Mouse (Mus musculus): ENCODE measurements around the gene D10Jhu81e. TPM values are rescaled to one million over a fixed set of nuclear protein-coding genes. Genes with fewer than 3 reads are reported as not detected.
"Not testable (repeated sequence)": the region's sequence is repeated elsewhere in the genome, so short reads cannot be mapped to it uniquely, and the experiment has no call there.

D10Jhu81e gene
- total RNA-seq, 1 experiment from 2014 or later, result 247 TPM

- peak; percentile 37 for DNase-seq
These were observed 40.2 kb downstream of the D10Jhu81e start for GRCm38 (mm10) chr10:78129423-78129822.

DNA sequence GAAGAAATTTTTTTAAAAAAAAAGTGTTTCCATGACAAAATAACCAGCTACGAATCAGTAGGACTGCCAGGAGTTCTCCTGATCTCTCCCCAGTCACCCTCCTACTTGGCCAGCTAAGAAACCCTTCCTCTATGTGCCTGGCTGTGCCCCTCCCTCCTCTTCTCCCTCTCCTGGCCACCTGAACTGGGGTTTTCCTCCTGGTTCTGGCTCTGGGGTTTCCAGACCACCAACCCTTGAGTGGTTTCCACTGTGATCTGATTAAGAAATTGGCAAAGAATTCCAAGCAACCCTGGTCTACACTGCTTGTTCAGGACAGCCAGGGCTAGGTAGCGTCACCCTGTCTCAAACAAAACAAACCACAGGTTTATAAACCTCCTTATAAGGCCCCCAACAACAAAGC is 40.9 kb downstream of the D10Jhu81e start:
- no peak for DNase-seq

GRCm38 (mm10) chr10:78127931-78128330 is 41.7 kb downstream of the D10Jhu81e start:
- no peak for DNase-seq

- no peak for DNase-seq
These were observed 42.3 kb downstream of the D10Jhu81e start for GRCm38 (mm10) chr10:78127046-78127870.

DNA sequence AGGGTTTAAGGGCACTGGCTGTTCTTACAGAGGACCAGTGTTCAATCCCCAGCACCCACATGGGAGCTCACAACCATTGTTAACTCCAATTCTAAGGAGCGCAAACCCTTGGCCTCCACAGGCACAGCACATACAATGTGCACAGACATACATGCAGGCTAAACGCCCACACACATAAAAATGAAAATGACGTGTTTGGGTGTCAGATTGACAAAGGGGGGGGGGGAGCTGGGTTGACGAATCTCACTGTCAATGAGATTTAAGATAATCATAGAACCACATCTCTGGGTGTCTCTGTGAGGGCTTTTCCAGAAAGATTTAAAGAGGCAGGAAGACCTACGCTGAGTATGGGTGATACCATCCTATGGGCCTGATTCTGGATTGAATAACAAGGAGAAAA is 43.3 kb downstream of the D10Jhu81e start:
- no peak for DNase-seq

- DNase-seq, result not testable (repeated sequence)
These were observed 44.5 kb downstream of the D10Jhu81e start for GRCm38 (mm10) chr10:78125061-78125460.

- not testable (repeated sequence) for DNase-seq
These were observed 45.4 kb downstream of the D10Jhu81e start for GRCm38 (mm10) chr10:78124137-78124536.

DNA sequence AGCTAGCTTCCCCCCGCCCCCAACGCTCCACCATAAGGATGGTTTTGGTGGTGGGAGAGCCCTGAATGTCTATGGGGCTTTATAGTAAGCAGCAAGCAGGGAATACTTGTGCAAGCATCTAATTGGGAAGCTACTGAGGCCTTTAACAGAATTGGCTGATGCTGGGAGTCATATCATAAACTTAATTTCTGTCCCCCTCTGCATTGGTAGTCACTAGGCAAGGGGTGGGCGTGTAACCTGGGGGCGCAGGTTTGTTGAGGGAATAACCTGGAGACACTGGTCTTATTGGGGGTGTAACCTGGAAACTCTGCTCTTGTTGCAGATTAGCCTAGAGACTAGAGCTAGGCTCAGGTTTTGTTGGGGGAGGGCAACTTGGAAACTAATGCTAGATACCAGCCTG is 50.2 kb downstream of the D10Jhu81e start:
- DNase-seq, result no peak

DNA sequence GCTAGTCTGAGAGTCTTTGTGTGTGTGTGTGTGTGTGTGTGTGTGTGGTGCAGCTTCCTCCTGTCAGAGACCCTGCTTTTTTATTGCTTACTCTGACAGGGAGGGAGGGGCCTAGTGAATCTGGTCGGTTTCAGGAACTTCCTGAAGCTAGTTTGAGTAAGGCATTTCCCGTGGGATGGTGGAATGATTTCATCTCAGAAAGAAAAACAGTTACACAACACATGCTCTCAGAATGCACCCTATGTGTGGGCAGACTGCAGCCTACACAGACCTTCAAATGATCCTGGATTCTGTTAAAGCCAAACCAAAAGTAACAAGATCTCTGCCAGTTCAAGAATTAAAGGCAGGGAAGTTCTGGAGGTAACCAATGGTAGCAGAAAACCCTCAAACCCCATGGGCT is 54.4 kb downstream of the D10Jhu81e start:
- no peak for DNase-seq

DNA sequence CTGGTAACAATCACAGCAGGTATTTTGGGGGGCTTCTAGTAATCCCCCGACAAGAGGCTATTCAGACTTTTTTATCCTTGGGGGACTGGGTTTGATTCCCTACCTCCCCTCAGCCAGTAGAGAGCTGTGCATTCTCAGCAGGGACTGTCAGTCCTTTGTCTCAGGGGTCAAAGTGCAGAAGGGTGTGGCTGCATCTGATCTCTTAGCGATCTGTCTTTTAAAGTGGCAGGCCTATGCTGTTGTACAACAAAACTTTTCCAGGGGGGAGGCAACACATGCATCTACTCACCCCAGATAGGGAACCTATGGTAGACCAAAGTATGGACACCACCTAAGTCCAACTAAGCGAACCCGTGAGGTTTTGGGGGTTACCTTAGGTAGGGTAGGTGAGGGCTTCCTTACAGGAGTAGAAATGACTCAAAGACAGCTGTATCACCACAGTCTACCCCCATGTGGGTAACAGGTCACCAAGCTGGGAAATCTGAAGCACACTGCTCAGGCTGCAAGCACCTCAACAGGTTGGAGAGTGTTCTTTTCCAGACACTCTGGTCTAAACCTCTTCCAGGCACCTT is 55.0 kb downstream of the D10Jhu81e start:
- no peak for DNase-seq

Other genes with a start within 250 kb of the D10Jhu81e start
- 1.2 and 2.7 TPM in 2 replicates for gene Trpm2, start 199.2 kb downstream of the D10Jhu81e start, total RNA-seq (2021)
- 18.5 and 22.1 TPM in 2 replicates for gene 1810043G02Rik, start 191.3 kb downstream of the D10Jhu81e start, total RNA-seq (2021)
- gene Pfkl, start 159.7 kb downstream of the D10Jhu81e start, total RNA-seq (2021), result 91.4 and 96.0 TPM in 2 replicates
- 30.7 and 36.2 TPM in 2 replicates for gene Dnmt3l, start 127.8 kb downstream of the D10Jhu81e start, total RNA-seq (2021)
- not detected in 2 replicates for gene Aire, start 126.2 kb downstream of the D10Jhu81e start, total RNA-seq (2021)
- 26.3 and 36.0 TPM in 2 replicates for gene Icosl, start 100.5 kb downstream of the D10Jhu81e start, total RNA-seq (2021)
- gene Pwp2, start 15.4 kb upstream of the D10Jhu81e start, total RNA-seq (2021), result 17.8 and 17.9 TPM in 2 replicates
- gene Trappc10, start 74.9 kb upstream of the D10Jhu81e start, total RNA-seq (2021), result 53.0 and 56.6 TPM in 2 replicates
- gene Agpat3, start 182.7 kb upstream of the D10Jhu81e start, total RNA-seq (2021), result 334 and 362 TPM in 2 replicates
- 228 and 255 TPM in 2 replicates for gene Rrp1, start 243.3 kb upstream of the D10Jhu81e start, total RNA-seq (2021)

All from adrenal gland, postnatal 25 days (tissue).